7 mouse cellular contexts compared by ENCODE assay signal in genomic region chr14:101378965-101379662, GRCm38 (mm10).
DNase-seq lines count a peak whose midpoint lies in the region; ATAC-seq and TF ChIP-seq lines count a peak whose summit lies in the region.

No protein-coding gene starts in this region.

- intact Hi-C loops in left cerebral cortex, adult 2 months (cut with DNase I) = loop anchor here (2.0 kb wide), 1 partner anchor 1446 kb away; no protein-coding TSS in a partner anchor

- H3K4me3 ChIP-seq in left cerebral cortex, adult 2 months = peak overlapping the region; percentile 41

- H3K27ac ChIP-seq in left cerebral cortex, adult 2 months = no peak overlapping the region

- ATAC-seq in common myeloid progenitor, adult 5-6 weeks (replicated peaks; ENCODE audit: low read depth, poor library complexity, severe bottlenecking) = peak; percentile 96
- ATAC-seq in megakaryocyte progenitor cell, adult 5-6 weeks (replicated peaks; ENCODE audit: poor library complexity) = peak; percentile 97

- DNase-seq in adrenal gland, adult (ENCODE audit: inconsistent age in 2 of 2, low spot score in 1 of 2) = peak; percentile 64 to 88
- peak; percentile 80 for DNase-seq in gastrocnemius, postnatal 10 days
- DNase-seq in hindlimb bud, embryonic 11.5 days (ENCODE audit: extremely low spot score, low read depth, low spot score) = peak; percentile 61
- peak; percentile 74 to 83 for DNase-seq in left cerebral cortex, adult 2 months (ENCODE audit: extremely low spot score in 1 of 2, low spot score in 2 of 2)
- DNase-seq in right cerebral cortex, postnatal 25 days = peak; percentile 79

- TF ChIP-seq CTCF in left cerebral cortex, adult 2 months (IDR thresholded peaks at IDR 0.05) = peak; percentile 96
